Mouse (Mus musculus): ENCODE measurements at regions not wholly inside any gene's neighbourhood (a gene's known extent, or its start where the extent isn't known, plus 50 kb on each side); places are given as distances from the start of the nearest gene placed in this dataset.

GRCm38 (mm10) chr1:121177908-121178311 lies 154.5 kb downstream of the Insig2 start:
- no peaks in the 10 kb centered on the region for H3K79me2 ChIP-seq (ENCODE audit: control insufficient read depth, insufficient read depth)
- no peak overlapping the region for H3ac ChIP-seq (ENCODE audit: control insufficient read depth, insufficient read length, low read depth)
- no peaks in the 10 kb centered on the region for H3K27me3 ChIP-seq (ENCODE audit: control insufficient read depth, insufficient read depth, insufficient read length)
- TF ChIP-seq MAX (IDR thresholded peaks at IDR 0.05) (no peak), MYOG (IDR thresholded peaks at IDR 0.05; ENCODE audit: control insufficient read depth, extremely low read depth, insufficient read length) (no peak), MYOD1 (IDR thresholded peaks at IDR 0.05; ENCODE audit: control insufficient read depth, insufficient read length, low read depth) (no peak), USF1 (IDR thresholded peaks at IDR 0.05; ENCODE audit: low read depth) (no peak), CTCF (IDR thresholded peaks at IDR 0.05; ENCODE audit: control insufficient read depth, insufficient read depth, insufficient read length) (no peak), CEBPB (IDR thresholded peaks at IDR 0.05; ENCODE audit: low read depth) (no peak), FOSL1 (IDR thresholded peaks at IDR 0.05; ENCODE audit: insufficient read depth, low read length, poor library complexity, severe bottlenecking) (no peak)
- no peaks in the 10 kb centered on the region for H3K36me3 ChIP-seq (ENCODE audit: control insufficient read depth, insufficient read depth)
- no peaks in the 10 kb centered on the region for H3K79me3 ChIP-seq (ENCODE audit: low read depth)
- H3K4me3 ChIP-seq (ENCODE audit: insufficient read depth, poor library complexity, severe bottlenecking), result no peak overlapping the region

GRCm38 (mm10) chr1:121178611-121179245 lies 153.7 kb downstream of the Insig2 start:
- TF ChIP-seq MAX (IDR thresholded peaks at IDR 0.05) (no peak), MYOG (IDR thresholded peaks at IDR 0.05; ENCODE audit: control insufficient read depth, extremely low read depth, insufficient read length) (no peak), MYOD1 (IDR thresholded peaks at IDR 0.05; ENCODE audit: control insufficient read depth, insufficient read length, low read depth) (no peak), CTCF (IDR thresholded peaks at IDR 0.05; ENCODE audit: control insufficient read depth, insufficient read depth, insufficient read length) (no peak), USF1 (IDR thresholded peaks at IDR 0.05; ENCODE audit: low read depth) (no peak), CEBPB (IDR thresholded peaks at IDR 0.05; ENCODE audit: low read depth) (no peak), FOSL1 (IDR thresholded peaks at IDR 0.05; ENCODE audit: insufficient read depth, low read length, poor library complexity, severe bottlenecking) (no peak)
- Histone ChIP-seq H3K36me3 (ENCODE audit: control insufficient read depth, insufficient read depth) (no peaks in the 10 kb centered on the region), H3K27me3 (ENCODE audit: control insufficient read depth, insufficient read depth, insufficient read length) (no peaks in the 10 kb centered on the region), H3K79me3 (ENCODE audit: low read depth) (no peaks in the 10 kb centered on the region), H3ac (ENCODE audit: control insufficient read depth, insufficient read length, low read depth) (no peak overlapping the region), H3K4me3 (ENCODE audit: insufficient read depth, poor library complexity, severe bottlenecking) (no peak overlapping the region), H3K79me2 (ENCODE audit: control insufficient read depth, insufficient read depth) (no peaks in the 10 kb centered on the region)

- no peak overlapping the region for H3ac ChIP-seq (ENCODE audit: control insufficient read depth, insufficient read length, low read depth)
- no peak for TF ChIP-seq MYOD1 (IDR thresholded peaks at IDR 0.05; ENCODE audit: control insufficient read depth, insufficient read length, low read depth)
- TF ChIP-seq CTCF (IDR thresholded peaks at IDR 0.05; ENCODE audit: control insufficient read depth, insufficient read depth, insufficient read length), result peak; percentile 7
- H3K4me3 ChIP-seq (ENCODE audit: insufficient read depth, poor library complexity, severe bottlenecking), result no peak overlapping the region
- no peaks in the 10 kb centered on the region for H3K27me3 ChIP-seq (ENCODE audit: control insufficient read depth, insufficient read depth, insufficient read length)
- no peaks in the 10 kb centered on the region for H3K36me3 ChIP-seq (ENCODE audit: control insufficient read depth, insufficient read depth)
- H3K79me2 ChIP-seq (ENCODE audit: control insufficient read depth, insufficient read depth), result no peaks in the 10 kb centered on the region
- no peaks in the 10 kb centered on the region for H3K79me3 ChIP-seq (ENCODE audit: low read depth)
Observed at GRCm38 (mm10) chr1:121180273-121181030, 151.9 kb downstream of the Insig2 start.

GRCm38 (mm10) chr1:121188895-121189294 lies 143.5 kb downstream of the Insig2 start:
- TF ChIP-seq FOSL1 (IDR thresholded peaks at IDR 0.05; ENCODE audit: insufficient read depth, low read length, poor library complexity, severe bottlenecking) (no peak), MYOG (IDR thresholded peaks at IDR 0.05; ENCODE audit: control insufficient read depth, extremely low read depth, insufficient read length) (no peak), CTCF (IDR thresholded peaks at IDR 0.05; ENCODE audit: control insufficient read depth, insufficient read depth, insufficient read length) (no peak)
- Histone ChIP-seq H3K4me3 (ENCODE audit: insufficient read depth, poor library complexity, severe bottlenecking) (no peak overlapping the region), H3ac (ENCODE audit: control insufficient read depth, insufficient read length, low read depth) (no peak overlapping the region), H3K79me3 (ENCODE audit: low read depth) (no peaks in the 10 kb centered on the region), H3K79me2 (ENCODE audit: control insufficient read depth, insufficient read depth) (no peaks in the 10 kb centered on the region), H3K36me3 (ENCODE audit: control insufficient read depth, insufficient read depth) (no peaks in the 10 kb centered on the region), H3K27me3 (ENCODE audit: control insufficient read depth, insufficient read depth, insufficient read length) (no peaks in the 10 kb centered on the region)

- Histone ChIP-seq H3K4me3 (ENCODE audit: insufficient read depth, poor library complexity, severe bottlenecking) (no peak overlapping the region), H3K27me3 (ENCODE audit: control insufficient read depth, insufficient read depth, insufficient read length) (no peaks in the 10 kb centered on the region), H3K36me3 (ENCODE audit: control insufficient read depth, insufficient read depth) (no peaks in the 10 kb centered on the region), H3K79me2 (ENCODE audit: control insufficient read depth, insufficient read depth) (no peaks in the 10 kb centered on the region), H3ac (ENCODE audit: control insufficient read depth, insufficient read length, low read depth) (no peak overlapping the region), H3K79me3 (ENCODE audit: low read depth) (no peaks in the 10 kb centered on the region)
- TF ChIP-seq MAX (IDR thresholded peaks at IDR 0.05), result no peak
- no peak for TF ChIP-seq USF1 (IDR thresholded peaks at IDR 0.05; ENCODE audit: low read depth)
- TF ChIP-seq CEBPB (IDR thresholded peaks at IDR 0.05; ENCODE audit: low read depth), result no peak
- TF ChIP-seq MYOG (IDR thresholded peaks at IDR 0.05; ENCODE audit: control insufficient read depth, extremely low read depth, insufficient read length), result no peak
- TF ChIP-seq CTCF (IDR thresholded peaks at IDR 0.05; ENCODE audit: control insufficient read depth, insufficient read depth, insufficient read length), result no peak
- peak; percentile 51 for TF ChIP-seq MYOD1 (IDR thresholded peaks at IDR 0.05; ENCODE audit: control insufficient read depth, insufficient read length, low read depth)
Observed at GRCm38 (mm10) chr1:121194800-121195199, 137.6 kb downstream of the Insig2 start.

GRCm38 (mm10) chr1:121215843-121216242 lies 116.5 kb downstream of the Insig2 start:
- Histone ChIP-seq H3K27me3 (ENCODE audit: control insufficient read depth, insufficient read depth, insufficient read length) (peaks cover 7% of the 10 kb centered on the region), H3K36me3 (ENCODE audit: control insufficient read depth, insufficient read depth) (no peaks in the 10 kb centered on the region), H3K4me3 (ENCODE audit: insufficient read depth, poor library complexity, severe bottlenecking) (no peak overlapping the region), H3ac (ENCODE audit: control insufficient read depth, insufficient read length, low read depth) (no peak overlapping the region), H3K79me3 (ENCODE audit: low read depth) (no peaks in the 10 kb centered on the region), H3K79me2 (ENCODE audit: control insufficient read depth, insufficient read depth) (no peaks in the 10 kb centered on the region)
- TF ChIP-seq MAX (IDR thresholded peaks at IDR 0.05) (no peak), USF1 (IDR thresholded peaks at IDR 0.05; ENCODE audit: low read depth) (no peak), CTCF (IDR thresholded peaks at IDR 0.05; ENCODE audit: control insufficient read depth, insufficient read depth, insufficient read length) (no peak)
